Comparison of ENCODE assay signal across 22 mouse cellular contexts in genomic region chr6:137503462-137503861, GRCm38 (mm10).
A peak's percentile ranks its signal among the peaks of the same experiment; 100 is the strongest.
DNase-seq lines count a peak whose midpoint lies in the region; ATAC-seq and TF ChIP-seq lines count a peak whose summit lies in the region.
"Had no signal": no experiment of that assay in that cellular context is flagged by ENCODE, and none has a peak within 500 bp of the region (broad histone marks: within the 10 kb centered on the region; RNA-seq: fewer than 3 reads in every experiment).

No protein-coding gene starts in this region.

- H3K36me3 ChIP-seq in liver, embryonic 13.5 days: no peaks in the 10 kb centered on the region
- H3K36me3 ChIP-seq in E14TG2a.4 (ENCODE audit: insufficient read depth, low read length) (no peaks in the 10 kb centered on the region), ES-E14 (ENCODE audit: control insufficient read depth, insufficient read depth, low read length, poor library complexity, severe bottlenecking) (no peaks in the 10 kb centered on the region; the same call in none of the 2 replicates)
- no peaks in the 10 kb centered on the region; the same call in 1 of the 2 replicates for H3K36me3 ChIP-seq in stomach, embryonic 14.5 days (ENCODE audit: control insufficient read depth, insufficient read depth, low read length)
- H3K36me3 ChIP-seq: hindbrain, embryonic 12.5 days; liver, embryonic 15.5 days had no signal

- no peak overlapping the region for H3K4me2 ChIP-seq in liver, embryonic 13.5 days
- H3K4me2 ChIP-seq in stomach, embryonic 14.5 days (replicated peaks; ENCODE audit: low read depth, low read length): no peak overlapping the region
- H3K4me2 ChIP-seq: embryonic facial prominence, embryonic 12.5 days; heart, embryonic 11.5 days; hindbrain, embryonic 12.5 days; liver, embryonic 15.5 days had no signal

- peak; percentile 36; the same call in 1 of the 2 replicates for ATAC-seq in liver, embryonic 13.5 days (ENCODE audit: low read depth)
- ATAC-seq in stomach, embryonic 14.5 days (ENCODE audit: insufficient number of reproducible peaks, insufficient read depth, low FRiP score, low read depth): peak; percentile 67; the same call in 1 of the 2 replicates
- ATAC-seq: forebrain, embryonic 16.5 days; midbrain, embryonic 16.5 days had no signal

- no peaks in the 10 kb centered on the region for H3K4me1 ChIP-seq in liver, embryonic 13.5 days (replicated peaks)
- H3K4me1 ChIP-seq in E14TG2a.4 (replicated peaks; ENCODE audit: low read depth, low read length) (peaks cover 45% of the 10 kb centered on the region), ES-E14 (ENCODE audit: control insufficient read depth in 2 of 2, insufficient read depth in 2 of 2, low read length in 2 of 2, poor library complexity in 1 of 2) (peaks cover 9 to 12% of the 10 kb centered on the region in 2 experiments)
- H3K4me1 ChIP-seq in stomach, embryonic 14.5 days (ENCODE audit: control insufficient read depth, insufficient read depth, low read length): no peaks in the 10 kb centered on the region
- H3K4me1 ChIP-seq: embryonic facial prominence, embryonic 12.5 days; hindbrain, embryonic 12.5 days; liver, embryonic 15.5 days had no signal

- in situ Hi-C loops in ES-E14 (cut with MboI; ENCODE audit: low sequenced_read_pairs in 2 of 2, unreplicated experiment in 2 of 2): no loop called here

- H3K27ac ChIP-seq in liver, embryonic 13.5 days: no peak overlapping the region
- H3K27ac ChIP-seq in ES-E14 (ENCODE audit: insufficient read depth, low read depth, low read length, poor library complexity, severe bottlenecking): peak overlapping the region; percentile 69
- H3K27ac ChIP-seq in stomach, embryonic 14.5 days (ENCODE audit: low read length): no peak overlapping the region
- H3K27ac ChIP-seq: embryonic facial prominence, embryonic 12.5 days; hindbrain, embryonic 12.5 days; liver, embryonic 15.5 days had no signal

- H3K27me3 ChIP-seq in liver, embryonic 13.5 days: no peaks in the 10 kb centered on the region
- no peaks in the 10 kb centered on the region for H3K27me3 ChIP-seq in E14TG2a.4 (ENCODE audit: insufficient read depth, low read length)
- no peaks in the 10 kb centered on the region for H3K27me3 ChIP-seq in stomach, embryonic 14.5 days (ENCODE audit: control insufficient read depth, insufficient read depth, low read length)
- H3K27me3 ChIP-seq: embryonic facial prominence, embryonic 12.5 days; hindbrain, embryonic 12.5 days; liver, embryonic 15.5 days; megakaryocyte, embryonic 14.5 days had no signal

- no peaks in the 10 kb centered on the region for H3K9me3 ChIP-seq in liver, embryonic 13.5 days (replicated peaks)
- H3K9me3 ChIP-seq in E14TG2a.4 (ENCODE audit: low read length) (no peaks in the 10 kb centered on the region), ES-E14 (ENCODE audit: control insufficient read depth, insufficient read depth, low read depth, low read length) (no peaks in the 10 kb centered on the region)
- no peaks in the 10 kb centered on the region for H3K9me3 ChIP-seq in stomach, embryonic 14.5 days (ENCODE audit: control insufficient read depth, low read depth, low read length)
- H3K9me3 ChIP-seq: embryonic facial prominence, embryonic 12.5 days; hindbrain, embryonic 12.5 days; liver, embryonic 15.5 days; megakaryocyte, embryonic 14.5 days had no signal

- H3K9ac ChIP-seq in liver, embryonic 13.5 days: no peak overlapping the region
- peak overlapping the region; percentile 43; the same call in 1 of the 2 replicates for H3K9ac ChIP-seq in ES-E14 (ENCODE audit: insufficient read depth, low read depth, low read length, poor library complexity, severe bottlenecking)
- no peak overlapping the region for H3K9ac ChIP-seq in stomach, embryonic 14.5 days (replicated peaks; ENCODE audit: low read depth, low read length)
- H3K9ac ChIP-seq: embryonic facial prominence, embryonic 12.5 days; hindbrain, embryonic 12.5 days; liver, embryonic 15.5 days had no signal

- no peak overlapping the region for H3K4me3 ChIP-seq in liver, embryonic 13.5 days (replicated peaks)
- H3K4me3 ChIP-seq in E14TG2a.4 (replicated peaks; ENCODE audit: low read length) (0 out of 2 replicates have a peak overlapping the region, but pooled peaks have one; percentile 23), ES-E14 (ENCODE audit: insufficient read depth in 1 of 2, low read depth in 1 of 2, low read length in 2 of 2, poor library complexity in 1 of 2, severe bottlenecking in 1 of 2) (no peak overlapping the region)
- no peak overlapping the region for H3K4me3 ChIP-seq in stomach, embryonic 14.5 days (ENCODE audit: low read depth, low read length)
- H3K4me3 ChIP-seq: embryonic facial prominence, embryonic 12.5 days; hindbrain, embryonic 12.5 days; liver, embryonic 15.5 days; megakaryocyte, embryonic 14.5 days had no signal

- WGBS in liver, embryonic 13.5 days (ENCODE audit: insufficient replicate concordance): 64% methylated on average over 8 of the region's 8 CpGs
- WGBS in stomach, embryonic 14.5 days: 93% methylated on average over 8 of the region's 8 CpGs

- TF ChIP-seq CTCF in E14TG2a.4 (conservative IDR thresholded peaks at IDR 0.05; ENCODE audit: low read length): no peak

- DNase-seq in liver, embryonic 13.5 days: no peak
- no peak for DNase-seq in liver
- DNase-seq in ES-E14 (ENCODE audit: low read depth, low spot score): peak; percentile 39
- no peak for DNase-seq in left cerebral cortex, adult 18-20 months (ENCODE audit: low spot score in 2 of 2)
- no peak for DNase-seq in spleen, adult 12 weeks (ENCODE audit: low spot score)
- DNase-seq: adrenal gland, postnatal 14 days; cerebellum, adult 9-11 months; heart, postnatal 10 days; kidney, adult 8-10 months; kidney, postnatal 14 days; lung, postnatal 14 days; right cerebral cortex, postnatal 25 days; thymus, postnatal 14 days had no signal

TF ChIP-seq in ES-E14, 5 proteins besides CTCF, POLR2A, EP300 and RAD21:
- TF ChIP-seq MAFK (IDR thresholded peaks at IDR 0.05; ENCODE audit: insufficient read depth, low read depth, low read length) (peak; percentile 90), ZNF384 (IDR thresholded peaks at IDR 0.05; ENCODE audit: low read depth, low read length) (no peak)
